Mouse (Mus musculus): Measurements from ENCODE around the gene Inpp1.

DNA sequence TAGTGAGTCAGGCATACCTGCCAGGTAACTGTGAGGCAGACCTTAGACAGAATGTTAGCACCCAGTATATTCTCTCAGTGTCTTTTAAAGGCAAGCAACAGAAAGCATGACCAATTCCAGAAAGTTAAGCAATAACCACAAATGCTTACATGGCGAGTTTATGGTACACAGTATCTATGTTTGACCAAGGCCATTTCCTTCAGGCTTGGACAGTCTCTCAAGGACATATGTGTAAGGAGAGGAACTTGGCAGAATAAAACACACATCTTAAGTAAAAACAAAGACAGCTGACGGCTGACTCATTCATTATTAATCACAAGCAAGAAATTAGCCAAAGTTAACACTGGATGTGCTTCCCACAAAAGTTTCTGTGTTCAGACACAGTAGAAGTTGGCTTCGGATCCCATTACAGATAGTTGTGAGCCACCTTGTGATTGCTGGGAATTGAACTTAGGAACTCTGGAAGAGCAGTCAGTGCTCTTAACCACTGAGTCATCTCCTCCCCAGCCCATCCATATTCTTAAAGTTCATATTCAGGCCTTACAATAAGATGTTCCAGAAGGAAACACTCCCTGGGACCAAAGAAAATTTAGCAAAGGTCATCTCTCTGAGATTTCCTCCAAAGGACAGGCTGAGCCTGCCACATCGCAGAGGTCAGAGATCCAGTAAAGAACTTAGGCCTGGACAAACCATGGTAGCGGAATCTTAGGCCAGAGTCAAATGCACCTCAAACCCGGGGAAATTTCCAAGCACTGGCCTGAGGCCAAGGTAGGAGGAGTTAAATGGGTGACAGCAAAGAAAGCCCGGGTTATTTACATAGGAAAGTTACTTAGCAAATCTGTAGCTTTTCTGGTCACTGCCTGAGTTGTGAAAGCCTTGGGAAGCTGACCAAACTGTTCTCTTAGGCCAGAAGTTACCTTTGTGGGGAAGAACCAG lies 52.0 kb downstream of the Inpp1 start:
- TF ChIP-seq CTCF (IDR thresholded peaks at IDR 0.05; ENCODE audit: extremely low read depth, insufficient read depth, low read length) (no peak), POLR2A (IDR thresholded peaks at IDR 0.05; ENCODE audit: extremely low read depth, insufficient read depth, low read length) (no peak)

All from cortical plate, adult 2 months (tissue).